Mouse (Mus musculus) myocyte (in vitro differentiated cells): ENCODE data around the gene Nsd1. TPM values are rescaled to one million over a fixed set of nuclear protein-coding genes. Genes with fewer than 3 reads are reported as not detected.
A peak's percentile ranks its signal among the peaks of the same experiment; 100 is the strongest.

Source experiments
- H3K27me3 ChIP-seq: one replicate; pipeline ENCODE4 v1.6.1; 2011; ENCODE audit not compliant: control insufficient read depth, insufficient read depth, insufficient read length
- H3K36me3 ChIP-seq: one replicate; pipeline ENCODE4 v1.6.1; 2011; ENCODE audit not compliant: control insufficient read depth, insufficient read depth
- H3K4me2 ChIP-seq: one replicate; pipeline ENCODE4 v1.6.1; 2011; ENCODE audit warnings: low read depth, control low read depth
- H3K4me3 ChIP-seq: one replicate; pipeline ENCODE4 v1.5.1; 2011; ENCODE audit warnings: mild to moderate bottlenecking, control low read depth, moderate library complexity
- H3K79me2 ChIP-seq: one replicate; pipeline ENCODE4 v1.6.1; 2011; ENCODE audit not compliant: control insufficient read depth, insufficient read depth
- H3ac ChIP-seq: one replicate; pipeline ENCODE4 v1.6.1; 2011; ENCODE audit not compliant: control insufficient read depth, insufficient read length
- CEBPB ChIP-seq: IDR thresholded peaks from 2 replicates; pipeline ENCODE4 v1.6.1; 2011; ENCODE audit warnings: mild to moderate bottlenecking, moderate library complexity; ENCODE audit not compliant: poor library complexity, insufficient read depth, severe bottlenecking
- E2F4 ChIP-seq: IDR thresholded peaks from one replicate; pipeline ENCODE4 v1.6.1; 2011; ENCODE audit warnings: mild to moderate bottlenecking, control low read depth, moderate library complexity; ENCODE audit not compliant: insufficient read depth
- MAX ChIP-seq: IDR thresholded peaks from one replicate; pipeline ENCODE4 v1.6.1; 2011; ENCODE audit warnings: low read depth, mild to moderate bottlenecking, control low read depth
- MYOD1 ChIP-seq, 3 experiments: IDR thresholded peaks; one replicate each; pipeline ENCODE4 v1.6.1; 2011; ENCODE audit warnings: control low read depth in 2 of 3, low read depth in 2 of 3, mild to moderate bottlenecking in 2 of 3, moderate library complexity in 1 of 3; ENCODE audit not compliant: insufficient read length in 2 of 3, control insufficient read depth in 1 of 3
- MYOG ChIP-seq, 3 experiments: IDR thresholded peaks; one replicate each; pipeline ENCODE4 v1.6.1; 2011; ENCODE audit warnings: control low read depth in 2 of 3, low read depth in 2 of 3, mild to moderate bottlenecking in 2 of 3; ENCODE audit not compliant: insufficient read length in 2 of 3, control insufficient read depth in 1 of 3, insufficient read depth in 1 of 3
- POLR2A ChIP-seq: IDR thresholded peaks from one replicate; pipeline ENCODE4 v1.6.1; 2011; ENCODE audit warnings: low read depth, mild to moderate bottlenecking, control low read depth, moderate library complexity; ENCODE audit not compliant: insufficient read length
- POLR2AphosphoS2 ChIP-seq: IDR thresholded peaks from one replicate; pipeline ENCODE4 v1.6.1; 2011; ENCODE audit warnings: low read depth, control low read depth; ENCODE audit not compliant: insufficient read length
- REST ChIP-seq: IDR thresholded peaks from one replicate; pipeline ENCODE4 v1.6.1; 2011; ENCODE audit warnings: mild to moderate bottlenecking, control low read depth, moderate library complexity; ENCODE audit not compliant: insufficient read depth, insufficient read length
- SRF ChIP-seq: IDR thresholded peaks from one replicate; pipeline ENCODE4 v1.6.1; 2011; ENCODE audit warnings: low read depth; ENCODE audit not compliant: control insufficient read depth, insufficient read length
- TCF12 ChIP-seq: IDR thresholded peaks from one replicate; pipeline ENCODE4 v1.6.1; 2011; ENCODE audit warnings: mild to moderate bottlenecking, control low read depth; ENCODE audit not compliant: poor library complexity, insufficient read depth, severe bottlenecking
- TCF3 ChIP-seq: IDR thresholded peaks from one replicate; pipeline ENCODE4 v1.6.1; 2011; ENCODE audit warnings: low read depth, control low read depth; ENCODE audit not compliant: insufficient read length
- USF1 ChIP-seq: IDR thresholded peaks from one replicate; pipeline ENCODE4 v1.6.1; 2011; ENCODE audit warnings: low read depth, mild to moderate bottlenecking, control low read depth, moderate library complexity
- polyA plus RNA-seq: library from polyadenylated mRNA; unstranded; fragments of >200 nt; fragmentation: generic; extraction: Trizol; gene quantifications from one replicate; pipeline ENCODE4 v1.2.1, GENCODE M21; 2012; ENCODE audit warnings: missing spikeins

Gene Nsd1
- polyA plus RNA-seq, 1 experiment = 10.2 TPM

DNA sequence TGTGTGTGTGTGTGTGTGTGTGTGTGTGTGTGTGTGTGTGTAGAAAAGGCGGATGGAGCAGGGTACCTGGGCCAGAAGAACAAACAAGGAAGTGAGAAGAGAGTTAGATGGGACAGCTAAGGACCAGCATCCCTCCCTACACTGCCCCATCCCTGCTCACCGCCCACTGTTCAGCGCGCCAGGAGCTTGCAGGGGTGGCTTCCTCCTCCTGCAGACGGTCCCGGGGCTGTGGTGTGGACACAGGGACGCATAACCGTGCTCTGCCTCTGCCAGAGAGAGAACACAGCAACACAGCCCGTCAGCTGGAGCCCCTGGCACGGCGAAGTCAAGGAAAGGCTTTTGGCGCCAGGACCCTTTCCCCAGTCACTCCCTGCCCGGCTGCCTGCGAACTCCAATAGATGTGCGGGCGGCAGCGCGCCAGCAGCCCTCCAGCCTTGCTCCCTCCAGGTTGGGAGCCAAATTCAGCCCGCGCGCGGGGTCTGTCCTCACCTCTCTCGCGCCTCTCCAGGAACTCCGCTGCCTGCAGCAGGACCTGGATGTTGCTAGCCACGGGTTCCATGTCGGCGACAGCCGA is 119.6 kb downstream of the Nsd1 start:
- peaks cover 3% of the 10 kb centered on the region for H3K36me3 ChIP-seq
- peaks cover 11% of the 10 kb centered on the region for H3K79me2 ChIP-seq
- peak; percentile 41 for TF ChIP-seq POLR2AphosphoS2
- no peak for TF ChIP-seq CEBPB
- peak overlapping the region; percentile 69 for H3K4me2 ChIP-seq
- H3ac ChIP-seq = peak overlapping the region; percentile 50
- no peaks in the 10 kb centered on the region for H3K27me3 ChIP-seq
- H3K4me3 ChIP-seq = peak overlapping the region; percentile 36

GRCm38 (mm10) chr13:55329683-55330566 is 120.3 kb downstream of the Nsd1 start, which contains the start of gene Mxd3:
Gene Mxd3 (minus strand): TSS chr13:55329823.
- Histone ChIP-seq H3K4me2 (peak within 1 kb of the TSS; percentile 96), H3K36me3 (no peaks in the 10 kb centered on the region), H3ac (peak within 1 kb of the TSS; percentile 50), H3K4me3 (peak within 1 kb of the TSS; percentile 36), H3K27me3 (no peaks in the 10 kb centered on the region), H3K79me2 (peaks cover 11% of the 10 kb centered on the region)
- TF ChIP-seq CEBPB (no peak), E2F4 (peak; percentile 88), POLR2AphosphoS2 (peak; percentile 58), SRF (no peak), POLR2A (peak; percentile 72), MYOG (IDR thresholded peaks at IDR 0.05; ENCODE audit: control insufficient read depth in 1 of 3, insufficient read depth in 1 of 3, insufficient read length in 2 of 3, low read depth in 2 of 3) (no peak), TCF12 (no peak), MYOD1 (IDR thresholded peaks at IDR 0.05; ENCODE audit: control insufficient read depth in 1 of 3, insufficient read length in 2 of 3, low read depth in 2 of 3) (peak in 1 of 3 experiments; percentile 24), USF1 (no peak)

DNA sequence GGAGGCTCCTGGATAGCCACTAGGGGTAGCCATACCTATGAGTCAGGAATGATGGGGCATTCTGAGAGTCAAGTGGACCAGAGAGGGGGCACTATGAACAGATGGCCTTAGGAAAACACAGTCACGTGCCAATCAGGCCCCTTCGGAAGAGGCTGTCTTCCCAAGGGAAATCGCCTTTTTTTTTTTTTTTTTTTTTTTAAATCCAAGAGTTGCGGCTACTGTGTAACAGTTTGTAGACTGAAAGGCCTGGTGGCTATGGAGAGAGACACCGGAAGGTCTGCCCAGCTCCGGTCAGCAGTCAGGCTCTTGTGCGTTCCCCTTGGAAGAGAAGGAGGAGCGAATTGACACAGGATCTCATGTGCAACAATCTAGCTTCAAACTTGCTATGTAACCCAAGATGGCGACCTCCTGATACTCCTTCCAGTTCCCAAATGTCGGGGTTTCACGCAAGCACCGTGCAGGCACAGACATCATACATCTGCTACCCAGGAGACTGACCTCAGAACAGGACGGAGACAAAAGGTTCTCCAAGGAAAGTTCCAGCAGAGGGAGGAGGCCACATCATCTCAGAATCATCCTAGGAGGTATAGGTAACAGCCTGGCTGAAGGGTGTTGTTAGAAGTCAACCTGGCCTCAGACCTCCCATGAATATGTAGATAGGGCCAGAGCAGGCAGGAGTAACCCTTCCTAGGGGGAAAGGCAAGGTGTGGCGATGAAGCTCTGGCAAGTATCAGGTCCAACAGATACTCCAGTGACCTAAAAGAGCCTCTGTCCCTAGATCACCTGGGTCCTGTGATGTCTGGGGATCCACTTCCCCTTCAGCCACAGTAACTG is 121.2 kb downstream of the Nsd1 start:
- Histone ChIP-seq H3K36me3 (no peaks in the 10 kb centered on the region), H3K4me2 (peak overlapping the region; percentile 96), H3ac (peak overlapping the region; percentile 50), H3K4me3 (peak overlapping the region; percentile 36), H3K79me2 (peaks cover 11% of the 10 kb centered on the region), H3K27me3 (no peaks in the 10 kb centered on the region)
- TF ChIP-seq SRF (no peak), USF1 (peak; percentile 50)

GRCm38 (mm10) chr13:55332331-55332730 is 122.7 kb downstream of the Nsd1 start:
- no peak for TF ChIP-seq MYOG (IDR thresholded peaks at IDR 0.05; ENCODE audit: control insufficient read depth in 1 of 3, insufficient read depth in 1 of 3, insufficient read length in 2 of 3, low read depth in 2 of 3)
- no peak for TF ChIP-seq TCF3
- no peak for TF ChIP-seq REST
- no peak for TF ChIP-seq SRF
- TF ChIP-seq MYOD1 (IDR thresholded peaks at IDR 0.05; ENCODE audit: control insufficient read depth in 1 of 3, insufficient read length in 2 of 3, low read depth in 2 of 3) = no peak
- TF ChIP-seq E2F4 = no peak
- TF ChIP-seq MAX = no peak
- TF ChIP-seq POLR2A = no peak
- no peak for TF ChIP-seq CEBPB
- no peak for TF ChIP-seq TCF12
- TF ChIP-seq POLR2AphosphoS2 = no peak
- no peak for TF ChIP-seq USF1
- no peak overlapping the region for H3K4me2 ChIP-seq

GRCm38 (mm10) chr13:55335701-55336100 is 126.1 kb downstream of the Nsd1 start:
- H3K36me3 ChIP-seq = no peaks in the 10 kb centered on the region
- H3K27me3 ChIP-seq = no peaks in the 10 kb centered on the region
- TF ChIP-seq TCF12 (no peak), MAX (no peak), REST (no peak), USF1 (no peak), MYOG (IDR thresholded peaks at IDR 0.05; ENCODE audit: control insufficient read depth in 1 of 3, insufficient read depth in 1 of 3, insufficient read length in 2 of 3, low read depth in 2 of 3) (no peak)
- H3K4me3 ChIP-seq = no peak overlapping the region
- H3K79me2 ChIP-seq = no peaks in the 10 kb centered on the region
- H3K4me2 ChIP-seq = no peak overlapping the region
- no peak overlapping the region for H3ac ChIP-seq

More at GRCm38 (mm10) chr13:55332331-55332730, 122.7 kb downstream of the Nsd1 start:
- Histone ChIP-seq H3K79me2 (peaks cover 11% of the 10 kb centered on the region), H3K36me3 (no peaks in the 10 kb centered on the region), H3K4me3 (no peak overlapping the region), H3K27me3 (no peaks in the 10 kb centered on the region), H3ac (no peak overlapping the region)
